12 mouse cellular contexts compared by ENCODE assay signal in genomic region chr9:94610600-94611337, GRCm38 (mm10). TPM values are rescaled to one million over a fixed set of nuclear protein-coding genes. Genes with fewer than 3 reads are reported as not detected.
DNase-seq lines count a peak whose midpoint lies in the region; ATAC-seq and TF ChIP-seq lines count a peak whose summit lies in the region.
"Had no signal": no experiment of that assay in that cellular context is flagged by ENCODE, and none has a peak within 500 bp of the region (broad histone marks: within the 10 kb centered on the region; RNA-seq: fewer than 3 reads in every experiment).

No protein-coding gene starts in this region.

- peak; percentile 78 for ATAC-seq in forebrain, embryonic 16.5 days
- ATAC-seq in midbrain, embryonic 12.5 days (ENCODE audit: low FRiP score, low read depth), result peak; percentile 75
- no peak for ATAC-seq in kidney, embryonic 14.5 days (ENCODE audit: low FRiP score, low TSS enrichment)
- ATAC-seq: Patski had no signal

- no peak overlapping the region for H3K4me2 ChIP-seq in forebrain, embryonic 16.5 days (ENCODE audit: low read length)
- no peak overlapping the region for H3K4me2 ChIP-seq in midbrain, embryonic 12.5 days (replicated peaks)
- no peak overlapping the region for H3K4me2 ChIP-seq in kidney, embryonic 14.5 days (replicated peaks; ENCODE audit: low read depth, low read length)

- peak; percentile 58 for DNase-seq in Muller cell, postnatal 12 days (ENCODE audit: inconsistent ontology term)
- peak; percentile 87 for DNase-seq in brain, embryonic 14.5 days (ENCODE audit: low read depth)
- no peak for DNase-seq in thymus, postnatal 14 days
- no peak for DNase-seq in yolk sac, embryonic 10.5 days (ENCODE audit: low spot score)
- no peak for DNase-seq in ovary, postnatal 10 days (ENCODE audit: low spot score)
- DNase-seq: gastrocnemius, postnatal 14 days; lung, postnatal 10 days had no signal

- 14% methylated on average over 5 of the region's 5 CpGs for WGBS in forebrain, embryonic 16.5 days
- WGBS in midbrain, embryonic 12.5 days, result 36% methylated on average over 5 of the region's 5 CpGs
- WGBS in kidney, embryonic 14.5 days, result 84% methylated on average over 5 of the region's 5 CpGs

- no peak overlapping the region for H3K4me3 ChIP-seq in forebrain, embryonic 16.5 days (replicated peaks; ENCODE audit: low read length)
- H3K4me3 ChIP-seq in midbrain, embryonic 12.5 days, result no peak overlapping the region
- H3K4me3 ChIP-seq in kidney, embryonic 14.5 days (ENCODE audit: low read length), result no peak overlapping the region
- H3K4me3 ChIP-seq: left cerebral cortex, adult 2 months had no signal

- TF ChIP-seq POLR2A in brain, embryonic 14.5 days (IDR thresholded peaks at IDR 0.05; ENCODE audit: borderline replicate concordance, extremely low read depth, insufficient read depth, insufficient read length, poor library complexity, severe bottlenecking), result no peak

- H3K9ac ChIP-seq in forebrain, embryonic 16.5 days (replicated peaks; ENCODE audit: low read depth, low read length), result no peak overlapping the region
- no peak overlapping the region for H3K9ac ChIP-seq in midbrain, embryonic 12.5 days (replicated peaks)
- H3K9ac ChIP-seq in kidney, embryonic 14.5 days (ENCODE audit: low read depth, low read length), result no peak overlapping the region

- H3K27me3 ChIP-seq in forebrain, embryonic 16.5 days (replicated peaks; ENCODE audit: control insufficient read depth, insufficient read depth, low read length), result no peaks in the 10 kb centered on the region
- no peaks in the 10 kb centered on the region for H3K27me3 ChIP-seq in midbrain, embryonic 12.5 days
- no peaks in the 10 kb centered on the region for H3K27me3 ChIP-seq in kidney, embryonic 14.5 days (ENCODE audit: control insufficient read depth, insufficient read depth, low read length)
- H3K27me3 ChIP-seq: Patski had no signal

- no peak for TF ChIP-seq CTCF in brain, embryonic 14.5 days (IDR thresholded peaks at IDR 0.05; ENCODE audit: borderline replicate concordance, extremely low read depth, insufficient read depth, insufficient read length)

- no peaks in the 10 kb centered on the region for H3K9me3 ChIP-seq in forebrain, embryonic 16.5 days (ENCODE audit: control insufficient read depth, low read length)
- no peaks in the 10 kb centered on the region for H3K9me3 ChIP-seq in midbrain, embryonic 12.5 days
- no peaks in the 10 kb centered on the region for H3K9me3 ChIP-seq in kidney, embryonic 14.5 days (ENCODE audit: control insufficient read depth, low read length)

- H3K27ac ChIP-seq in forebrain, embryonic 16.5 days (ENCODE audit: low read length), result no peak overlapping the region
- no peak overlapping the region for H3K27ac ChIP-seq in midbrain, embryonic 12.5 days (replicated peaks)
- H3K27ac ChIP-seq in kidney, embryonic 14.5 days (ENCODE audit: low read depth, low read length), result no peak overlapping the region
- H3K27ac ChIP-seq: left cerebral cortex, adult 2 months had no signal

- H3K4me1 ChIP-seq in forebrain, embryonic 16.5 days (replicated peaks; ENCODE audit: control insufficient read depth, insufficient read depth, low read length), result peaks cover 8% of the 10 kb centered on the region
- H3K4me1 ChIP-seq in midbrain, embryonic 12.5 days, result peaks cover 9% of the 10 kb centered on the region
- H3K4me1 ChIP-seq in kidney, embryonic 14.5 days (ENCODE audit: control insufficient read depth, insufficient read depth, low read length), result no peaks in the 10 kb centered on the region

- no peaks in the 10 kb centered on the region for H3K36me3 ChIP-seq in forebrain, embryonic 16.5 days (ENCODE audit: control insufficient read depth, insufficient read depth)
- H3K36me3 ChIP-seq in midbrain, embryonic 12.5 days, result no peaks in the 10 kb centered on the region
- no peaks in the 10 kb centered on the region for H3K36me3 ChIP-seq in kidney, embryonic 14.5 days (ENCODE audit: control insufficient read depth, insufficient read depth, low read length)

RNA-seq across cellular contexts. Expression of gene Slc9a9, which starts 58.9 kb away (rescaled TPM):
- polyA plus RNA-seq in brain, embryonic 14.5 days (2012; rRNA removed), result 4.0 and 5.3 TPM in 2 replicates
- polyA plus RNA-seq in forebrain, embryonic 16.5 days (2015; fragmentation: Nextera tagmentation; extraction: Ambion mirVana), result 3.7 TPM in 2 replicates
- polyA plus RNA-seq in midbrain, embryonic 12.5 days (2016; fragmentation: Nextera tagmentation; extraction: Ambion mirVana), result 4.5 and 5.3 TPM in 2 replicates
- 4.4 and 4.6 TPM in 2 replicates for polyA plus RNA-seq in kidney, embryonic 14.5 days (2014; fragmentation: Nextera tagmentation; extraction: Ambion mirVana)

Comparison
In these comparisons a context has a peak if more than half of its experiments do, and no peak if none do; other contexts are left out.
1. DNase-seq: peak in Muller cell, postnatal 12 days (single experiment) and brain, embryonic 14.5 days (single experiment); none in thymus, postnatal 14 days (single experiment), yolk sac, embryonic 10.5 days (single experiment) and ovary, postnatal 10 days (single experiment).